Mouse (Mus musculus): ENCODE data around the gene Gm4894. TPM values are rescaled to one million over a fixed set of nuclear protein-coding genes. Genes with fewer than 3 reads are reported as not detected.
A peak's percentile ranks its signal among the peaks of the same experiment; 100 is the strongest.

Gm4894 gene
- total RNA-seq (2021): not detected

DNA sequence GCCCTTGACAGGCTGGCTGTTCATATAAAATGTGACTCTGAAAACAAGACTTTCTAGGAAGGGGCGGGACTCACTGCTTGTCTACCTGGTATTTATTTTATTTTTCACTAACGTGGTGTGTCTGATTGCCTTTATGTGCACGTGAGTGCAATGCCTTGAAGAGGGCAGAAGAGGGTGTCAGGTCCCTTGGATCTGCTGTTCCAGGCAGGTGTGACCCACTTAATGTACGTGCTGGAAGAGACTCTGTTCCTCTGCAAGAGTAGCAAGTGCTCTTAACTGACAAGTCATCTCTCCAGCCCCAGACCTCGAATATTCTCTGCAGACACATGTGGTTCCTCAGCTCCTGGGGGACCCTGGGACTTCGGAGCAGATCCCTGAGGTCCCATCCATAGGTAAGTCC lies at the start of gene Gm4894:
Gm4894 (plus strand) TSS at position 301 of the 400 bp plus-strand sequence.
- no peak for DNase-seq

DNA sequence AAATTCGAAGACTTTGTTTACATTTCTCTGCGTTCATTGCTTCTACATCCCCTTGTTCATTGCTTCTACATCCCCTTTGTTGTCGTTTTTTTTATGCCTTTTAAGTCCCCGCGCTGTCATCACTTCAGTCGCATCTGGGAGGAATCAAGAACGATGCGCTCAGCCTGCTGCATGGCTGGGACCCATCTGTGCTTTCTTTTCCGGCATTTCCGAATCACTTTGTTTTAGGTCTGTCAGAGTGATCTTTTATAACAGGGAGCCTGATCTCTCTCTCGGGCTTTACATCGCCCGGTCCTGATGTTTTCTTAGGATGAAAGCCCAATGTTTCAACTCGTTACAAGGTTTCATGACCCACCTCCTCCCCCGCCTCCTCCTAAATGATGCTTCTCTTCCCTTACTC lies 44.0 kb upstream of the Gm4894 start:
- no peak for DNase-seq

- no peak for DNase-seq
These were observed 38.8 kb upstream of the Gm4894 start for GRCm38 (mm10) chr9:49211493-49211892.

DNA sequence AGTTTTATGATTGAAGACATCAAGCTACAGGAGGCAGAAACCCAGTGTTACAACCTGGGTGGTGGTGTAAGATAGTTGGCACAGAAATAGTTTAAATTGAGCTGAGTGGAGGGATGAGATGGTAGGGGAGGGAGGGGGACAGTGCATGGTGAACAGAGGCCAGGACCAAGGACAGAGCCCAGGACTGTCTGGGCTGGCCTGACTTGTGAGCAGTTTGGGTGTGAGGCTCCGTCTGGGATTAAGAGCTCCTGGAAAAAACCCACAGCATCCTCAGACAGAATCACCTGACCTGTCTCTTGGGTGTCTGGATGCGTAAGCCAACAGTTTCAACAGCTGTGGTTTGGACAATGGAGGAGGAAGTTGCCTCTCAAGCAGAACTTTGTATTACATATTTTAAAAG lies 35.6 kb upstream of the Gm4894 start:
- no peak for DNase-seq

- DNase-seq: no peak
These were observed 32.4 kb upstream of the Gm4894 start for GRCm38 (mm10) chr9:49217626-49218607.

DNA sequence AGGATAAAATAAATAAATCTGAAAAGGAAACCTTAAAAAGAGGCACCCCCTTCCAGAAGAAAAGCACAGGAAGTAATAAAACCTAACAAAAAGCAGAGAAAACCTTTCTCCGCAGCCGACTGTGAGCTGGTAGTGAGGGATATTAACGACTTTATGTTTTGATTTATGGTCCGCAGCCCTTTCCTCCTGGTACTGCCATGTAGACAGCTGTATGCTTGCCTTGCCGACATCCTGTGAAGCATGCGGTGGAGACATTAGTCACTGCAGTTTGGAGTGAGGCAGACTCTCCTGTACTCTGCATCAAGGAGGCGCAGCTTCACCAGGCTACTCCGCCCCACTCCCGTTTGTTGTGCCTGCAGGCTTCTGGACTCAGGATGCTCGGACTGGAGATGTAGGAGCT lies 25.8 kb upstream of the Gm4894 start:
- no peak for DNase-seq

GRCm38 (mm10) chr9:49227442-49227841 lies 22.9 kb upstream of the Gm4894 start:
- DNase-seq: no peak

DNA sequence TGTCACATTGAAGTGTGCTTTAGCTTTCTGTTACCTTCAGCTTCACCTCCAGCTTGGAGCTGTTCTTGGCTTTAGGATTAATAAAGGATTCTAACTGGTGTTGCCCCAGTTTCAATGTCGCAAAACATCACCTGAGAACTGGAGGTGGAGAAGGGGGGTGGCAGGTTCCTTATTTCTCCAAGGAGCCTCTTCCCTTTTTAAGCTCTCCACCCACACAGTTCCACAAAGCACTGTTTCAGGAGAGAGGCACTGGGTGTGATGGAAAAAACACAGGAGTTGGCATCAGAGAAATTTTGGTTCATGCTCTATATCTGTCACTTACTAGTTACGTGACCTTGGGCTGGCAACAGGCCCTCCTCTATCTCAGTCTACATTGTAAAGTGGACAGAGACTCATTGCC lies 21.3 kb upstream of the Gm4894 start:
- no peak for DNase-seq

GRCm38 (mm10) chr9:49246839-49247238 lies 3.5 kb upstream of the Gm4894 start:
- peak; percentile 81 for DNase-seq

GRCm38 (mm10) chr9:49268949-49269348 lies 18.6 kb downstream of the Gm4894 start:
- no peak for DNase-seq

DNA sequence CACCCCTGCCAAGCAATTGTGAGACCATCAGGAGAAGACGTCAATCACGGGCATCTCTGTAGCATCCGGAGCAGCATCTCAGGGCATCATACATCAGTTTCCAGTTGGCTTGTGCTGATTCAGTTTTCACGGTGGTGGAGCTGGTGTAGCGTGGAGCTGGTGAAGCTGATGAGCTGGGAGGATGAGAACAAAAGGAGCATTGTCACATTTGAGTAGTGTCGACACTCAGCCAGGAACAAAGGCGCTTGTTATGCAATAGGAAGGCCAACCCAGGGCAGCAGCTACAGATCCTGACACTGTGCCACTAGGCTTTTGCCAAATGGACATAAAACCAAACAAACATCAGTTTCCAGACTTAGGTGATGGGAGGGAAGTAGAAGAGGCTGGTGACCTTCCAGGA lies 23.2 kb downstream of the Gm4894 start:
- no peak for DNase-seq

GRCm38 (mm10) chr9:49275976-49276375 lies 25.6 kb downstream of the Gm4894 start:
- DNase-seq: no peak

DNA sequence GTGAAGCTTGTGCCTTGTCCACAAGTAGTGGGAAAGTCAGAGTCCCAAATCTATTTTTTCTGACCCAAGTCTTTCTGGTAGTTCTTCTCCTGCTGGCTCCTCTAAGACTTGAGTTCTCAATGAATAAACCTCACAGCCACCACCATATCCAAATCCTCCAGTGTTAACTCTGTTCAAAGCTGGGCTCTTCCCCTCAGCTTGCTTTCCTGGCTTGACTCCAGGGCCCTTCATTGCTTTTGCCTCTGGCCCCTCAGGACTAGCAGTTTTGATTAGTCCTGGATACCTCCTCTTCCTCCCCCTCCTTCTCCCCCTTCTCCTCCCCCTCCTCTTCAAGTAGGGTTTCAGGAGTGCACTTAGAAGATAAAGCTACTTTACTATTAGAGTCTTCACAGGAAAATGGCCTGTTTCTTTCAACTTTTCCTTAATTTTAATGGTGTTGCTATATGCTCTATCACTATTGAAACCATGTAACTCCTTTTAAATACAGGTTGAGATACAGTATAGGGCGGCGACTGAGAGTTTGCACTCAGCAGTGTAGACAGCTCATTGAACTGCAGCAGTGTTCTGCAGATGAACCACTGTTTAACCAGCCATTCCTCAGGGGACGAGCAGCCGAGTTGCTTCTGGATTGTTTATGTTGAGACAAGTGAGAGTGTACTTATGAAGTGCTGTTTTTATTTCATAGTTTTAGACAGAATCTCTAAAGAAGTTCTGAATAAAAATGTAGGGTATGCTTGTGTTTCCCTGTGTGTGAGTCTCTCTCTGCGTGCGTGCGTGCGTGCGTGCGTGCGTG lies 26.4 kb downstream of the Gm4894 start:
- no peak for DNase-seq

- DNase-seq: no peak
These were observed 44.8 kb downstream of the Gm4894 start for GRCm38 (mm10) chr9:49295101-49295500.

DNA sequence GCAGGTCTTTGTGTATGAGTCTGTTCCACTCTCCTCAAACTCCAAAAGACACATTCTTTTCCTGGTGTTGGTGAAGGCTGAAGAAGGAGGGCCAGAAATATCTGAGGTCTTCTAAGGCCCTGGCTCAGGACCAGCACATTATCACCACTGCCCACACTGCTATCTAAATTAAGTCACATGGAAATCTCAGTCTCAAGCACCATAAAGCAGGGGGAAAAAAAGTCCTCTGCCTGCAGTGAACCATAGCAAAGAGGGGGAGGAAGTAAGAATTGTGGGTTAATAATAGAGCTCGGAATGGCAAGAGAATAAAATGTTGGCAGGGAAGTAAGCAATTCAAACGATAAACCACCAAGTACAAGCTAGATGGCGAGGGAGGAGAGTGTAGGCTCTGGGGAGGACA lies 57.2 kb downstream of the Gm4894 start:
- DNase-seq: peak; percentile 8

GRCm38 (mm10) chr9:49310821-49311220 lies 60.5 kb downstream of the Gm4894 start:
- DNase-seq: no peak

DNA sequence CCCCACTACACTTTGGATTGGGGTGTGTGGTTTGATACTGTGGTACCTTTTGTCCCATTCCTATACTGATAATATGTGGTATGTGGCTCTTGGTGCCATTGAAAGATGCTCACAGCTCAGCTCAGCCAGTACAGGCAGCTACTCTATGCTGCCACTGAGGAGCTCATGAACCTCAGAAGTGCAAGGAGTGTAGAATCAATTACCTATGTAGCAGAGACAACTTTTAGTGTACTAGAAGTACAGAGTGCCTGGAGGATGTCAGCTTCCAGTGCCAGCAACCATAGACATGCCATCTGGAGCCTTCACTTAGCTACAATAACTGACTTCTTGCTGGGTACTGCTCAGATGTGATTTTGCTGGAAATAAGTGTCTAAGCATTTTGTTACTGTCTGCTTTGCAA lies 68.3 kb downstream of the Gm4894 start:
- DNase-seq: no peak

Other genes starting within 250 kb of the Gm4894 start
- gene Zw10, start 194.9 kb upstream of the Gm4894 start, total RNA-seq (2021): 10 to 100 TPM; 13.4 to 15.7 TPM
- gene Tmprss5, start 169.3 kb upstream of the Gm4894 start, total RNA-seq (2021): not detected
- under 1 TPM; 0.41 to 0.52 TPM for gene Drd2, start 90.1 kb downstream of the Gm4894 start, total RNA-seq (2021)
- gene Ankk1, start 176.5 kb downstream of the Gm4894 start, total RNA-seq (2021): not detected
- 1 to 10 TPM; 7.0 to 7.9 TPM for gene Ttc12, start 235.7 kb downstream of the Gm4894 start, total RNA-seq (2021)